Mouse (Mus musculus) layer of hippocampus, adult 8-10 months (tissue): ENCODE data around the gene Acsm2. TPM values are rescaled to one million over a fixed set of nuclear protein-coding genes. Genes with fewer than 3 reads are reported as not detected.
"Not testable (repeated sequence)": the region's sequence is repeated elsewhere in the genome, so short reads cannot be mapped to it uniquely, and the experiment has no call there.

Source experiments
- DNase-seq, 2 experiments: peaks; one replicate each; pipeline ENCODE4 v3.0.0; 2022; ENCODE audit warnings: low spot score in 2 of 2
- total RNA-seq, 4 experiments: library from RNA; stranded (reverse); gene quantifications; 2 replicates each; pipeline ENCODE4 v1.2.4; 2022

Gene Acsm2
- total RNA-seq, 4 experiments from 2014 or later, result not detected

- DNase-seq, result no peak
These were observed 7.3 kb downstream of the Acsm2 start for GRCm38 (mm10) chr7:119561441-119561840.

- not testable (repeated sequence) for DNase-seq
These were observed 8.3 kb downstream of the Acsm2 start for GRCm38 (mm10) chr7:119562476-119562875.

- DNase-seq, result no peak
These were observed 40.5 kb downstream of the Acsm2 start for GRCm38 (mm10) chr7:119594530-119595107.

- DNase-seq, result no peak
These were observed 41.2 kb downstream of the Acsm2 start for GRCm38 (mm10) chr7:119595306-119595705.

- no peak for DNase-seq
These were observed 42.4 kb downstream of the Acsm2 start for GRCm38 (mm10) chr7:119596536-119596935.

- DNase-seq, result no peak
These were observed 47.2 kb downstream of the Acsm2 start for GRCm38 (mm10) chr7:119601195-119601953.

- DNase-seq, result no peak
These were observed 47.8 kb downstream of the Acsm2 start for GRCm38 (mm10) chr7:119601954-119602317.

GRCm38 (mm10) chr7:119604903-119605483, 50.9 kb downstream of the Acsm2 start:
- no peak for DNase-seq

GRCm38 (mm10) chr7:119605926-119606663, 52.0 kb downstream of the Acsm2 start:
- no peak for DNase-seq

GRCm38 (mm10) chr7:119606664-119607076, 52.5 kb downstream of the Acsm2 start, which contains the start of gene Acsm1:
Gene Acsm1, plus strand, starts transcription at chr7:119607026.
- no peak for DNase-seq

GRCm38 (mm10) chr7:119607796-119608515, 53.8 kb downstream of the Acsm2 start:
- no peak for DNase-seq

GRCm38 (mm10) chr7:119616531-119616930, 62.4 kb downstream of the Acsm2 start:
- no peak for DNase-seq

- no peak for DNase-seq
These were observed 63.5 kb downstream of the Acsm2 start for GRCm38 (mm10) chr7:119617593-119617992.

- DNase-seq, result no peak
These were observed 64.2 kb downstream of the Acsm2 start for GRCm38 (mm10) chr7:119618209-119618935.

- no peak for DNase-seq
These were observed 66.0 kb downstream of the Acsm2 start for GRCm38 (mm10) chr7:119620157-119620556.

- DNase-seq, result no peak
These were observed 84.6 kb downstream of the Acsm2 start for GRCm38 (mm10) chr7:119638773-119639172.

- DNase-seq, result no peak
These were observed 88.2 kb downstream of the Acsm2 start for GRCm38 (mm10) chr7:119642307-119642706.
